Mouse (Mus musculus): ENCODE results near the gene Gpbar1.

- TF ChIP-seq CTCF (IDR thresholded peaks at IDR 0.05; ENCODE audit: low read depth, low read length) (no peak), POLR2A (IDR thresholded peaks at IDR 0.05; ENCODE audit: extremely low read depth, insufficient read depth, low read length) (no peak)
Observed at GRCm38 (mm10) chr1:74314796-74315195, 36.4 kb downstream of the Gpbar1 start.
